Mouse (Mus musculus) left cerebral cortex, postnatal 14 days (tissue): ENCODE results near the gene Grk6. TPM values are rescaled to one million over a fixed set of nuclear protein-coding genes. Genes with fewer than 3 reads are reported as not detected.
A peak's percentile ranks its signal among the peaks of the same experiment; 100 is the strongest.

Source experiments
- DNase-seq, 2 experiments: peaks; one replicate each; pipeline ENCODE4 v3.0.0; 2021 to 2022; ENCODE audit warnings: low spot score in 2 of 2, mixed read lengths in 1 of 2
- intact Hi-C: fragments of 180-260 bp; cut with DNase I; formaldehyde crosslinking; loops from one replicate; pipeline ENCODE4 v1.15.1; 2025
- long read RNA-seq, 2 experiments: library from polyadenylated mRNA; stranded (forward); transcript quantifications; one replicate each; pipeline ENCODE4 v2.0.0; 2021
- total RNA-seq, 2 experiments: library from RNA; stranded (reverse); gene quantifications; 2 replicates each; pipeline ENCODE4 v1.2.3; 2021

The Grk6 gene
- total RNA-seq: 10 to 100 TPM; 67.5 to 67.8 TPM
- long read RNA-seq, experiment 1, transcript Grk6-202 (16 exons, 2,169 nt): minor isoform, 14 of 142 reads
- long read RNA-seq, experiment 1, transcript Grk6-201 (16 exons, 2,994 nt): minor isoform, 33 of 142 reads
- long read RNA-seq, experiment 1, transcript Grk6-203 (16 exons, 1,997 nt): major isoform, 63 of 142 reads
- long read RNA-seq, experiment 1, partial matches to known transcripts: 11 of 142 reads
- long read RNA-seq, experiment 1, other reads (novel, unspliced or antisense): 20 of 142 reads
- long read RNA-seq, experiment 2, transcript Grk6-202 (16 exons, 2,169 nt): minor isoform, 9 of 117 reads
- long read RNA-seq, experiment 2, transcript Grk6-201 (16 exons, 2,994 nt): minor isoform, 24 of 117 reads
- long read RNA-seq, experiment 2, transcript Grk6-203 (16 exons, 1,997 nt): major isoform, 58 of 117 reads
- long read RNA-seq, experiment 2, partial matches to known transcripts: 11 of 117 reads
- long read RNA-seq, experiment 2, other reads (novel, unspliced or antisense): 10 of 117 reads

- intact Hi-C loops: no loop called here
- peak; percentile 99 to 100 for DNase-seq
Observed at GRCm38 (mm10) chr13:55444937-55445315, at the start of gene Grk6. Gene Grk6 (plus strand): TSS chr13:55445072.

DNA sequence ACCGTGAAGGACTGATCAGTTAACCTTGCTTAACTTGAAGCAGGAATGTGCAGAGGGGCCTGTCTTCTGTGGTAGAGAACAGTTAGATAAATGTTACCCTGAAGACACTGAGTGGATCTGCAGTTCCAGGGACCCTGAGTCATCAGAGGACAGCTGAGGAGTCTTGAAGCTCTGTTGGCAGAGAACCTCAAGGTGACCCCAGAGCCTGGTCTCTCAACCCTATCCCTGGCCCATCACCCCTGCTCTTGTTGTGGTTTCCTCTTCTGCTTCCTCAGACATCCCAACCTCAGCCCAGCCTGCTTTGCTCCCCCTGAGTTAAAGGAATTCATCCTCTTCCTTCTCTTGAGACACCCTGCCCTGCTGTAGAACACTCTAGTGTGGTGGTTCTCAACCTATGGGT lies 46.8 kb upstream of the Grk6 start, which contains the start of gene Slc34a1:
Gene Slc34a1, plus strand, starts transcription at position 100 of the 400 bp plus-strand sequence.
- DNase-seq: no peak
- intact Hi-C loops: loop anchor here (5.0 kb wide), 1 partner anchor 61 kb away; no protein-coding TSS in a partner anchor

DNA sequence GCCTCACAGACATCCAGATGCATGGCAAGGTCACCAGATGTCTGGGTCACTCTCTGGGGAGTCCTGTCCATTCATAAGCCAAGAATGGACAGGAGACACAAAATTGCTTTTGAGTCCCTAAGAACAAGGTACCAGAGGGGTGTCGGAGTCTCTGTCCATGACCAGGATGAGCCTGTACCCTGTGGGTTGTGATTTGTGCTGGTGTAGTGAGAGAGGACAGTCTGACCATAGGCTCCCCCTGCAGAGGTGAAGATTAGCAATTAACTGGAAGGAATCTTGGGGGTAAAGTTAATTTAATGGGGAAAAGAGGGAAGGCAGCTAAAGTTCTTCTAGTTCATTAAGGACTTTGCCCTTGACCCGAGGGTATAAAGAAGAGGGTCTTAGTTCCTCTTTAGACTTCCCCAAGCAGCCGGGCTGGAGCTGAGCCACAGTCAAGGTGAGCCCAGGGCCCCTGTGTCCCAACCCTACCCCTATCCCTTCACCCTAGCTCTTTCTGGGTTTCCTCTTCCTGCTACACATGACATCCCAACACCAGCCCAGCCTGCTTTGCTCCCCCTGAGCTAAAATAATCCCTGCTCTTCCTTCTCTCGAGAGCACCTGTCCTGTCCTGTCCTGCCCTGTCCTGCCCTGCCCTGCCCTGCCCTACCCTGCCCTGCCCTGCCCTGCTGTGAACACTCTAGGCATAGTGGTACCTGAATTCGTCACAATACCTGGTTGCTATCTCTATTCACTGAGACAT lies 45.4 kb upstream of the Grk6 start:
- DNase-seq: no peak
- intact Hi-C loops: loop anchor here (5.0 kb wide), 1 partner anchor 62 kb away; no protein-coding TSS in a partner anchor

GRCm38 (mm10) chr13:55400039-55400346 lies 44.9 kb upstream of the Grk6 start:
- intact Hi-C loops: no loop called here
- no peak for DNase-seq

DNA sequence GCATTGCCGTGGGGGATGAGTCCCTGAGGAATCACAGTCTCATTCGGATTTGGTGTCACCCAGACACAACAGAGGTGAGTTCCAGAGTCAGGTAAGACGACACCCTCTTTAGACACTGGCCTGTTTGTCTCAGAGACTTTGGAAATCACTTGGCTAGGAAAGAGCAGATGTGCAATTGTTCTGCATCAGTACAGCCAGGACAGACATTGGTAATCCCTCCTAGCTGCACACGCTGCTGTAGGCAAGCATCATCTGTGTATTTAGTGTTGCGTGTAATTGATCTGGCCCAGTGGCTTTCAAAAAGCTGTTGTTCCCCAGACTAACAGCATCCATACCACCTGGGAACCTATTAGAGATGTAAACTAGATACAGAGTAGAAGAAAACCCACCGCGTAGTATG lies 41.6 kb upstream of the Grk6 start:
- intact Hi-C loops: no loop called here
- no peak for DNase-seq

DNA sequence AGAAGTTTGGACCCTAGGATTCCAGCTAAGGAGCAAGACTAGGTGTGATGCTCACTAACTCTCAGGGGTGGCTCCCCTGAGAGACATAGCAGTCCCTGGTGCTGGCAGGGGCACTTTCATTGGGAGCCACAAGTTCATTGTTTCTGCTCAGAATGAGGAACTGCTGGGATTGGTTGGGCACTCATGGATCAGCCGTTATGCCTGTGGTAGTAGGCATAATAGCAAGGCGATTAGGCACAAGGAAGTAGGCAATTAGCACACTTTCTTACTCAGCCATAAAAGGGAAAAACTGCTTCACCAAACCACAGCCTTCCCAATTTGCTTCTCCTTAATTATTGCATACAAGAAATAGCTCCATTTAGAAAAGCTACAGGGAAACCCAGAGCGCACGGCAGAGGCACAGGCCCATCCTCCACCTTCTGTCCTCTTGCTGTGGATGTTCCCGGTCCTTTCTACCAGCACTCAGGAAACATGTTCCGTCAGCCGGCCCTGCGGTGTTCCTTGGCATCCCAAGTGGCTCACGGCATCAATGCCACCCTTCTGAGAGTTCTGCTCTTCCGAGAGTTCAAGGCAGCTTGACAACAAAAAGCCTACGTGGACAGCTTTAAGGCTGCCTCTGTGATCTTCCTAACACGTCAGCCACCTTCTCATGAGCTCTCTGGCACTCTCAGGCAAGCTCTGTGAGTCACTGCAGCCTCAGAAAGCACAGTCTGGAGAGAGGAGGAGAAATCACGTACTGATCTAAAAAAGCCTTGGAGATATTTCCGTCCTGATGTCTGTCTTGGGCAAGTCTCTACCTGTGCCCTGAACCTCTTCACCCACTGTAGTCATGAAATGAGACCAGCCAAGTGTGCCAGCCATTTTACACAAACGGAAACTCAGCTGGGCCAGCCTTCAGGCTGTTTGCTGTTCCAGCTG lies 40.7 kb upstream of the Grk6 start:
- DNase-seq: peak; percentile 49 to 62
- intact Hi-C loops: loop anchor here (2.0 kb wide), 1 partner anchor 113 kb away; no protein-coding TSS in a partner anchor

DNA sequence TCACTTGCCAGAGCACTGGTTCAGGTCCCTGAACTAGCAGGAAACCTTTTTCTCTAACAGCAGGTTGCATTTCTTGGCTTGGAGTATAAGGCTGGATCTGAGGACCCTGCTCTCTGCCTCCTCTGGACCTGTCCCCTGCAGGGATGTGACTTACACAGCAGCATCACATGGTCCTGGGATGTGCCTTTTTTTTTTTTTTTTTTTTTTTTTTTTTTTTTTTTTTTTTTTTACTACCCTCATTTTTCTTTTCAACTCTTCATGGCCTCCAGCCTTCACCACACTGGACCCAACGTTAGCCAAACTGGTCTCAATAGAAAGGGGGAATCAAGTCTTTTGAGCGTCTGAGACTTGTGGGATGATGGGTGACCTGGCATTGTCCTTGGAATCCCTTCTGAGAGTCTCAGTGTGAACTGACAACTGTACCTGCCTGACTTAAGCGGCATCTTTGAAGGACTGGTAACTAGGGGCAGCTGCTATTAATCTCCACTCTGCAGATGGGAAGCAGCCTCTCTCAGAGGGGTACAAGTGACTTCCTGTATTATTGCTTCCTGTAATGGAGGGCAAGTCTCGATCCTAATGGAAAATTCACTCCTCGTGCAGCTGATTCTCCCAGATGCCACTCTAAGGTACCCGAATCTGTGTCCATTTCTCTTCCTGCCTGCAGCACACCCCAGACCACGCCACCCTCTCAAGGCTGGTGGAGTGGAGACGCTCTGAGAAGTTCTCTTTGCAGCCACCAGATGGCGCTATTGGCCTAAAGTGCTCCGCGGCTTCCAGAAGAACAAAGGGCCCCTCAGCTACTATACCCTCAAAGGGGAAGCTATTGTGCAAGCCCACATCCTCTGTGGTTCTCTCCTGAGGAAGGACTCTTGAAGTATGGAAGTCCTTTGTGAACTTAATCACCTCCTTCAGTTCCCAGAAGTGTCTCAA lies 39.8 kb upstream of the Grk6 start:
- intact Hi-C loops: loop anchor here (2.0 kb wide), 1 partner anchor 112 kb away; no protein-coding TSS in a partner anchor
- DNase-seq: peak; percentile 79 to 87

DNA sequence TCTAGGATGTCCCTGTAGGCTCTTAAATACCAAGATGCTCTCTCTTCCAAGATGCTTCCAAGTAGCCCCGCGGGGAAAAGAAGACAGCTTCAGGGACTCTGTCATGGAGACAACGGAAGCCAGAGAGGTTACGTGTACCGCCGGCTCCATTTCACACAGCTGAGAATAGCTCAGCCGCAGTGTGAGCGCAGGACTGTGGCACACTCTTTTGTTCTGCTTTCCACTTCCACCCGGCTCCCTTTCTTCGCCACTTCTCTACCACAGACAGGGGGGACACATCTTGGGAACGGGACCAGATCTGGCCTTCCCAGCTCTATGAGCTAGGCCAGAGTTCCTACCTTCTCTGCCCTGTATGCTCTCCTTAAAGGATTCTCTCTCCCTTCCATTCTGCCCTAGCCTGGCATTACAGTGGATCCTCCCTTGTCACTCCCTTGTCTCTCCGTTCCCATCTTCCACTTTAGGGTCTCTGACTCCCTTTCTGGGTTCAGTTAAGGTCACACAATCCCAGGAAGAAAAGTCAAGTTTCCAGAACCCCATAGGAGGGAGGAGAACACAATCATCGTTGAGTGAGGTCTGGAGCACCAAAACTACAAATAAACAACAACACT lies 39.0 kb upstream of the Grk6 start:
- no peak for DNase-seq
- intact Hi-C loops: loop anchor here (2.0 kb wide), 1 partner anchor 111 kb away; no protein-coding TSS in a partner anchor

DNA sequence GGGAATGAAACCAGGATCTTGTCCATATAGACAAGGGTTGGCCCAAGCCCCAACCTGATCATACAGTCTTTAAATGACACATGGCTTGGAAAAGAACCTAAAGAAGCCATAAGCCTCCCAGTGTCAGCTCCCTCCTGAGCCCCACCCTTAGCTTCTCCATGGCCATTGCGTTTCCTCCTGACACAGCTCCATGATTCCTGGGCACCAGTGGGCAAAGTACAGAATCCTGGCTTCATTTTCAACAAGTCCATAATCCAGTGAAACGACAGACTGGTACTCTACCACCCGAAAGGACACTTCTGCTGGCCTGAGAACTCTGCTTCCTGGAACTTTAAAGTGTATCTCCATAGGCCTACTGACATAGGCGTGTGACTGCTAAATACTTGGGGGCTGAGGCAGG lies 37.5 kb upstream of the Grk6 start:
- intact Hi-C loops: no loop called here
- no peak for DNase-seq

DNA sequence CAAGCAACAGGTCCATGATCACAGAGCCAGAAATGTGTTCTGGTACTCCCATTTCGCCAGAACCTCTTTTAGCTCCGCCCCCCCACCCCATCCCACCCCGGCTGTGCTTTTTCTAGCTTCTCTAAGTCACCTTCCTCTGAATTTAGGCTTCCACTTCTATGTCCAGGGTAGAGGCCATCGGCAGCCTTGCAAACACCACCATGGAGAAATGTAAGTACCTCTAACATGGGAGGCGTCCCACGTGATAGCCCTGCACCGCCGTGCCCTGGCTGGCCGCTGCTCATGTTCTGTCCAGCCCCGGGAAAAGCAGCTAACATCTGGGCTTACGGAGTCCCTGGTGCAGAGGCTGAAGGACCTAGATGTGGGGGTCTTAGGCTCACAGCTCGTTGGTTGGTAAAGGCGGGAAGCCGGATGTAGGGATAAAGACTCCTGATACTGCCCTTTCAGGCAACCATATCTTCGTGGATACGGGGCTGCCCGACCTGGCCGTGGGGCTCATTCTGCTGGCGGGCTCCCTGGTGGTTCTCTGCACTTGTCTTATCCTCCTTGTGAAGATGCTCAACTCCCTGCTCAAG lies 36.2 kb upstream of the Grk6 start:
- intact Hi-C loops: no loop called here
- no peak for DNase-seq

DNA sequence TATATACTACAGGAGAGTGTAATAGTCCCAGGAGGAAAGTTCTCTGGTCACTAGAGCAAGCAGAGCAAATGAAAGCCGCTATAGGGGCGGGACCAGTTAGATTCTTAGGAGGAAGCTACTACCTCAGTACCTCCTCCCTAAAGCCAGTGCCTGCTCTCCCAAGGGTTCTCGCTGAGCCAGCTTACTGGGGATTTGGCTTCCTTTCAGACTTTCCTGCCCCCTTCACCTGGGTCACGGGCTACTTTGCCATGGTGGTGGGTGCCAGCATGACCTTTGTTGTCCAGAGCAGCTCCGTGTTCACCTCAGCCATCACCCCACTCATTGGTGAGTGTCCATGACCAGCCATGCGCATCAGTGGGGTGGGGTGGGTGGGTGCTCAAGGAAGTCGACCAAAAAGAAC lies 33.0 kb upstream of the Grk6 start:
- no peak for DNase-seq
- intact Hi-C loops: no loop called here

GRCm38 (mm10) chr13:55412643-55413307 lies 32.1 kb upstream of the Grk6 start:
- no peak for DNase-seq
- intact Hi-C loops: no loop called here

GRCm38 (mm10) chr13:55413333-55413732 lies 31.5 kb upstream of the Grk6 start:
- intact Hi-C loops: no loop called here
- no peak for DNase-seq

DNA sequence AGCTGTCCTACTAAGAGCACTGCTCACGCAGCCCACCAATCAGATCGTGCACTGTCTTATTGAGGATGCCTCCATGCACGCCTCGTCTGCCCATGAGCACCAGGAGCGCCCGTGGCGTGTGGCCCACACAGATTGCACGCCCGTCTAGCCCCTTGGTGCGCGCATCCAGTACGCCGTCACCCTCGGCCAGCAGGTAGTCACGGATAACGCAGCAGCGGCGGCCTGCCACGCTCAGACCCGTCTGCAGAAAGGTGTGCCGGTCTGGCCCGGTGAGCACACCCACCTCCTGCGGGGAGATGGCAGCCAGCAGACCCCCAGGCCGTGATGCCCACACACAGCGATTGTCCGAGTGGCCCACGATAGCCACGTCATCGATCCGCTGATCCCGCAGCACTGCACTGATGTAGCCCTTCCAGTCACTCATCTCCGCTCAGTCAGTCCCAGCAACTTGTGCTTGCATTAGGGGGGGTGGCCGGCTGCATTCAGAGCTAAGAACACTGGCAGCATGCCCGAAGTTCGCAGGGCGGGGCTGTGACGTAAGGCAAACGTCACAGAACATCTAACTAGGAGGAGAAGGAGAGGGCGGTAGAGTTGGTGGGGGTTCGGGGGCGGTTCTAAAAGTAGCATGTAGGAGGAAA lies 30.0 kb upstream of the Grk6 start, which contains the start of gene Pfn3:
Gene Pfn3, minus strand, starts transcription at position 490 of the 638 bp plus-strand sequence.
- intact Hi-C loops: no loop called here
- DNase-seq: peak; percentile 83 to 84

DNA sequence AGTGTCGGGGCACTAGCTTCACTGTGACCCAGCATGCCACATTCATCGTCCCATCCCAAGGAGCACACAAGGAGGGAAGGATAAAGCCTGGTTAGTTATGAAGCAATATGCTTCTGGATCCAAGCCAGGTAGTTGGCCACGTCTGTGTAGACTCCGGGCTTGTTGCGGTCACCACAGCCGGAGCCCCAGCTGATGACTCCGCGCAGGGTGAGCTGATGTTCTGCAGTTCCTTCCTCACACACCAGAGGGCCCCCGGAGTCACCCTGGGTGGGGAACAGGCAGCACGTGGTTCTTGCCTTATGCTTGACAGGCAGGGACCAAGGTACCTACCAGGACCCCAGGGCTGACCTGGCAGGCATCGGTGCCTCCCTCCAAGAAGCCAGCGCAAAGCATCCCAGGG lies 26.9 kb upstream of the Grk6 start:
- intact Hi-C loops: loop anchor here (2.0 kb wide), 1 partner anchor 53 kb away; no protein-coding TSS in a partner anchor
- DNase-seq: peak; percentile 78 to 84

- intact Hi-C loops: loop anchor here (2.0 kb wide), 1 partner anchor 52 kb away; no protein-coding TSS in a partner anchor
- DNase-seq: no peak
Observed at GRCm38 (mm10) chr13:55419142-55419541, 25.7 kb upstream of the Grk6 start.
